Mouse (Mus musculus): ENCODE measurements at regions not wholly inside any gene's neighbourhood (a gene's known extent, or its start where the extent isn't known, plus 50 kb on each side); places are given as distances from the start of the nearest gene placed in this dataset.

DNA sequence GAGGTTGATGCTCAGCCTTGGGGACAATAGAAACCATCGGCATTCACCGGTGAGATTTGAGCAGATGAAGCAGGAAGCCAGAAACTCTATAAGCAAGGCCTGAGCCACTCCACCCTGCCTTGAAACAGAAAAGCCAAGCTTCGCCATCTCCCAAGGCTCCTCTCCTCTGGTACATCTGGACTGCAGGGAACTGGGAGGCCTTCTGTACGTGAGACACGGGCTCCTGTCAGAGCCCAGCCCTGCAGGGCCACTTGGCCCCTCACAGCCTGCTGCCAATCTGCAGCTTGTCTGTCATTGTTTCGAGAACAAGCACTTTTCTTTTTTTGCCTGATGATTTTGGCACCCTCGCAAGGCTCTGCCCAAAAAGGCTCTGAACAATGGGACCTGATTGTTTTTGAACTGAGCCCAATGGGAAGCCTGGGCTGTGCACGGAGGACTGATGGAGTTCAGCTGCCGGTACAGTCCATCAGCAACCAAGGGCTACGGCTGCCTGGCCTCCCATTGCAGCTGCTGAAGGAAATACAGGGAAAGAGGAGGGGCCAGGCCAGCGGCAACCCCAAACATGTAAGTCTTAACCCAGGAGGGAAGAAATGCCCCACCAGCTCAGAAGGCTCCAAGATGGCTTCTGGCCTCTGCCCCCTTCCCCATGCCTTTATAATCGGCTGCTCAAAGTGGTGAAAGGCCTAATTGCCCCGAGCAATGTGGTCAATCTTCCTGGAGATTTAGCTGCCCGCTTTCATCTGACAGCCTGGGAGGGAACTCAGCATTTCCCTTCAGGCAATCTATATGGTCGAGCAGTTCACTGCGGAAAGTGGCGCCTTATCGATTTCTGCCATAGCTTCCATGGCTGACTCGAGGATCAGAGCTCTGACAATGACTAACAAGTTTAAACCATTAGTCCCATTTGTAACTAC is 332.2 kb downstream of the Psat1 start:
- TF ChIP-seq POLR2A (IDR thresholded peaks at IDR 0.05; ENCODE audit: insufficient read depth, low read depth, low read length) = no peak
- no peak for TF ChIP-seq CTCF (IDR thresholded peaks at IDR 0.05; ENCODE audit: insufficient read depth, low read depth, low read length)
